Mouse (Mus musculus): ENCODE measurements at regions not wholly inside any gene's neighbourhood (a gene's known extent, or its start where the extent isn't known, plus 50 kb on each side); places are given as distances from the start of the nearest gene placed in this dataset.

DNA sequence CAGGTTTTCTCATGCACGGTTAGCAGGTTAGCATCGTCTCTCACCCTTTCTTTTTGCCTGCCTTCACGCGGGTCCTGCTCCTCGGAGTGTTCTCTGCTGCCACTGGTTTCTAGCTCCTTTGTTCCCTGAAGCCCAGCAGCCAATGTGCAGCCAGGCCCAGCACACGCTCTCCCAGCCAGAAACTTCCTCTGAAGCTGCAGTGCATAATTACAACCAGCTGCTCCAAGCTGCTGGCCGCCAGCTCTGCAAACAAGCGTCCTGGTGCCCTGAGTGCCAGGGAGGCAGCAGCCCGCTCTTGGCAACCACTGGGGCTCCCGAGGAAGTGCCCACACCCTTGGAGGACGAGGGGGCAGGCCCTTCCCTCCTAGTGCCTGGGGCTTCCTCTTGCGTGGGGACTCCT, 74.8 kb upstream of the Maml3 start:
- H3K4me3 ChIP-seq (ENCODE audit: low read length): peak overlapping the region; percentile 26
- H3K4me1 ChIP-seq (ENCODE audit: control insufficient read depth, insufficient read depth, low read length): peaks cover 44% of the 10 kb centered on the region

DNA sequence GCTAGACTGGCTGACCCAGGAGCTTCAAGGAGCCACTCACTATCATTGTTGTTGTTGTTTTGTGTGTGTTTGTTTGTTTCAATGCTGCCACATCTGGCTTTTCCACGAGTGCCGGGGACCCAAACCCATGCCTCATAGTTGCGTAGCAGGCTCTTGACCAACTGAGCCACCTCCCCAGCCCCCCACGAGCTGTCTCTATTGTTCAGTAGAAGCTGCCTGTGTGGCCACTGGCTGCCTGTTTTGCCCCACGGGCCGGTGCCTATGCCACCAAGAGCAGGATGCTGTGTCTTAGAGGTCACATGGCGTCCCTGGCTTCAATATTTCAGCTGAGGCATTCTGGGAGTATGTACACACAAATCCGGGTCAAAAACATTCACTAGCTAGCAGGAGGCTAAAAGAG, 75.4 kb upstream of the Maml3 start:
- H3K9ac ChIP-seq (ENCODE audit: low read length): peak overlapping the region; percentile 68
- WGBS: 43% methylated on average over 8 of the region's 8 CpGs

More for the DNA sequence above, 74.8 kb upstream of the Maml3 start:
- H3K9me3 ChIP-seq (replicated peaks; ENCODE audit: control insufficient read depth, low read length): no peaks in the 10 kb centered on the region
- H3K9ac ChIP-seq (ENCODE audit: low read length): peak overlapping the region; percentile 68
- WGBS: 1% methylated on average over 12 of the region's 12 CpGs
- H3K27ac ChIP-seq (ENCODE audit: low read length): peak overlapping the region; percentile 94
- no peaks in the 10 kb centered on the region for H3K27me3 ChIP-seq (ENCODE audit: control insufficient read depth, insufficient read depth, low read length)
- peak; percentile 66 for ATAC-seq (replicated peaks; ENCODE audit: extremely low read depth, insufficient read depth, low FRiP score)
- no peaks in the 10 kb centered on the region for H3K36me3 ChIP-seq (ENCODE audit: control insufficient read depth, insufficient read depth)
- H3K4me2 ChIP-seq (ENCODE audit: low read depth, low read length): peak overlapping the region; percentile 57

DNA sequence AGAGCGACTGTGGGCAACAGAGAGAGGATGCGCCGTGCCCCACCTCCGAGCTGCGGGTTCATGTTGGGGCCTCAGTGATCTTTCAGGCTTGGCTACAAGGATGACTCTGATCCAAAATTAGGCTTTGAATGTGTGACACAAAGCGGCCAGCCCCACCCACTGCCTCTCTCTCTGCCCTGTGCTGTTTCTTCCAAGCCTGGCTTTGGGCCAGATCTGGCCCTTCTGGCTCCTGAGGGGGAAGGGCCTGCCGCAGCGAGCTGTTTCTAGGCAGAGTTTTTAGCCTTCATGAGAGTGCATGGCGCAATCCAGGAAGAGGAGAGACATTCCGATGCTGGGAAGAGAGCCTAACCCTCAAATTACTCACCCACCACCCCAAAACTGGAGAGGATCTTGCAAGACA, 75.9 kb upstream of the Maml3 start:
- Histone ChIP-seq H3K9me3 (replicated peaks; ENCODE audit: control insufficient read depth, low read length) (no peaks in the 10 kb centered on the region), H3K36me3 (ENCODE audit: control insufficient read depth, insufficient read depth) (no peaks in the 10 kb centered on the region), H3K9ac (ENCODE audit: low read length) (peak overlapping the region; percentile 68), H3K4me3 (ENCODE audit: low read length) (no peak overlapping the region), H3K4me1 (ENCODE audit: control insufficient read depth, insufficient read depth, low read length) (peaks cover 39% of the 10 kb centered on the region), H3K27ac (ENCODE audit: low read length) (peak overlapping the region; percentile 94), H3K27me3 (ENCODE audit: control insufficient read depth, insufficient read depth, low read length) (no peaks in the 10 kb centered on the region), H3K4me2 (ENCODE audit: low read depth, low read length) (peak overlapping the region; percentile 40)
- ATAC-seq (replicated peaks; ENCODE audit: extremely low read depth, insufficient read depth, low FRiP score): peak; percentile 93
- WGBS: 21% methylated on average over 10 of the region's 10 CpGs

More for the DNA sequence above, 75.4 kb upstream of the Maml3 start:
- Histone ChIP-seq H3K9me3 (replicated peaks; ENCODE audit: control insufficient read depth, low read length) (no peaks in the 10 kb centered on the region), H3K4me1 (ENCODE audit: control insufficient read depth, insufficient read depth, low read length) (peaks cover 41% of the 10 kb centered on the region), H3K4me3 (ENCODE audit: low read length) (no peak overlapping the region), H3K4me2 (ENCODE audit: low read depth, low read length) (peak overlapping the region; percentile 40; the same call in 1 of the 2 replicates), H3K27me3 (ENCODE audit: control insufficient read depth, insufficient read depth, low read length) (no peaks in the 10 kb centered on the region), H3K27ac (ENCODE audit: low read length) (peak overlapping the region; percentile 94), H3K36me3 (ENCODE audit: control insufficient read depth, insufficient read depth) (no peaks in the 10 kb centered on the region)
- ATAC-seq (replicated peaks; ENCODE audit: extremely low read depth, insufficient read depth, low FRiP score): no peak

DNA sequence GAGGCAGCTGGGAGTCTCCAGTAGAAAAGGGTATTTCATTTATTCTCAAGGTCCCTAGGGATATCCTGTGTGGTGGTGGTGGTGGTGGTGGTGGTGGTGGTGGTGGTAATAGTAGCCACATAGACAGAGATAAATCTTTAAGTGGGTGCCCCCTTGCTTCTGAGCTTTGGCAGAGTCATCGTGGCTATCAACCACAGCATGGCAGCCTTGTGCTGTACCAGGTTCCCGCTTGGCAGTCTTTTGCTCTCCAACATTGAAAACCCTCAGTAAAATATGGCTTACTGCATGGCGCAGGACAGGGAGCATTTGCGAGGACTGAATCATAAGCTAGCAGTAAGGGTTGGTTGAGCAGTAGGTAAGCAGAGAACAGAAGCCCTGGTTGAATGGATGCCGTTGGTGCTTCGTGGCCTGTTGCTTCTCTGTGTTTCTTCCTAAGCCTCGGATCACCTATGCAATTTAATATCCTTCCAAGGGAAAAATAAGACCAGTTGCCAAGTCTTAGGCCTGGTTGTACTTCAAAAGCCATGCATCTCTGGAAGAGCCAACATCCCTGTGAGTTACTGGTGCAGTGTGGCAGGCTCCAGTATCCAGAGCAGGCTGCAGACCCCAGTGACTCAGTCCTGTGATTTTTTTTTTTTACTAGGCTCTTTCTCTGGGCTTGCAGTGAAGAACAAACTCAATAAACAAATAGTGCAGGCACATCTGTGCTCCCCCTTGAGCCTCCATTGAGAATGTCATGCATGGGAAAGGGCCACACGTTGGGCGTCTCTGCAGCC, 76.6 kb upstream of the Maml3 start:
- no peak for ATAC-seq (replicated peaks; ENCODE audit: extremely low read depth, insufficient read depth, low FRiP score)
- peak overlapping the region; percentile 53 for H3K9ac ChIP-seq (ENCODE audit: low read length)
- WGBS: 86% methylated on average over 9 of the region's 9 CpGs
- H3K27me3 ChIP-seq (ENCODE audit: control insufficient read depth, insufficient read depth, low read length): no peaks in the 10 kb centered on the region
- H3K4me3 ChIP-seq (ENCODE audit: low read length): no peak overlapping the region
- peak overlapping the region; percentile 40; the same call in 1 of the 2 replicates for H3K4me2 ChIP-seq (ENCODE audit: low read depth, low read length)
- H3K9me3 ChIP-seq (replicated peaks; ENCODE audit: control insufficient read depth, low read length): no peaks in the 10 kb centered on the region
- H3K4me1 ChIP-seq (ENCODE audit: control insufficient read depth, insufficient read depth, low read length): peaks cover 38% of the 10 kb centered on the region
- no peaks in the 10 kb centered on the region for H3K36me3 ChIP-seq (ENCODE audit: control insufficient read depth, insufficient read depth)
- peak overlapping the region; percentile 94 for H3K27ac ChIP-seq (ENCODE audit: low read length)

DNA sequence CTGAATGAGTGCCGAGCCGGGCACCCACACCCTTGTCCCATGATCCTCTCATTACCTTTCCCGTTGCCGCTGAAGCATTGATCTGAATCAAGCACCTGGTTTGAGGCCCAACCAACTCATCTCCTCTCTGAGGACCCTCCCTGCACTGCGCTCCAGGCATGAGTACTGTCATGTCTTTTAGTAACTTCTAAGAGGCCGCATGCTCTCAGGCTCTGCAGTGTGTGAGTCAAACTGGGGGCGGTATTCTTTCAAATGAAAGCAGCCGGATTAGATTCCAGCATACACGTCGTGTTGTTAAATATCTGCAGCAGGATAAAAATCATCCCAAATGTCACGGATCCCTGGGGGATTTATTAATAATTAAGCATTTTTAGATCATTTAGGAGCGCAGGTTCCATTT, 79.4 kb upstream of the Maml3 start:
- Histone ChIP-seq H3K4me3 (ENCODE audit: low read length) (no peak overlapping the region), H3K4me1 (ENCODE audit: control insufficient read depth, insufficient read depth, low read length) (peaks cover 26% of the 10 kb centered on the region), H3K9me3 (replicated peaks; ENCODE audit: control insufficient read depth, low read length) (no peaks in the 10 kb centered on the region), H3K27ac (ENCODE audit: low read length) (no peak overlapping the region), H3K9ac (ENCODE audit: low read length) (no peak overlapping the region), H3K36me3 (ENCODE audit: control insufficient read depth, insufficient read depth) (no peaks in the 10 kb centered on the region), H3K27me3 (ENCODE audit: control insufficient read depth, insufficient read depth, low read length) (no peaks in the 10 kb centered on the region), H3K4me2 (ENCODE audit: low read depth, low read length) (no peak overlapping the region)
- WGBS: 86% methylated on average over 12 of the region's 12 CpGs
- no peak for ATAC-seq (replicated peaks; ENCODE audit: extremely low read depth, insufficient read depth, low FRiP score)

DNA sequence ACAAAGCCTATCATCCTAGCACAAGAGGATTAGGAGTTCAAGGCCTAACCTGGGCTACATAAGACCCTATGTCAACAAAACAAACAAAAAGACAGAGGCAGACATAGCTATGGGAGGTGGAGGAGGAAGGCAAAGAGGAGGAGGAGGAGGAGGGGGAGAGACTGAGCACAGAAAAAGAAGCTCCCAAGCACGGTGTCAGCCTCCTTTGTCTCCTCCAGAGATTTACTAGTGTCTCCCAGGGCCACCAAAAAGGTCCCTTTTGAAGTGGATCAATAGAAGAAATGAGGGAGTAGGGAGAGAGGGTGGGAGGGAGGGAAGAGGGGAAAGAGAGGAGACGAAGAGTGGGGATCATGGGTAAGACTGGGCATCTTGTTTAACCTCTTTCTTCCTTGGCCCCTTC, 80.5 kb upstream of the Maml3 start:
- Histone ChIP-seq H3K9me3 (replicated peaks; ENCODE audit: control insufficient read depth, low read length) (no peaks in the 10 kb centered on the region), H3K4me1 (ENCODE audit: control insufficient read depth, insufficient read depth, low read length) (peaks cover 15% of the 10 kb centered on the region), H3K36me3 (ENCODE audit: control insufficient read depth, insufficient read depth) (no peaks in the 10 kb centered on the region), H3K9ac (ENCODE audit: low read length) (no peak overlapping the region), H3K27ac (ENCODE audit: low read length) (no peak overlapping the region), H3K27me3 (ENCODE audit: control insufficient read depth, insufficient read depth, low read length) (no peaks in the 10 kb centered on the region), H3K4me2 (ENCODE audit: low read depth, low read length) (no peak overlapping the region), H3K4me3 (ENCODE audit: low read length) (no peak overlapping the region)
- 68% methylated on average over 2 of the region's 2 CpGs for WGBS
- ATAC-seq (replicated peaks; ENCODE audit: extremely low read depth, insufficient read depth, low FRiP score): no peak

DNA sequence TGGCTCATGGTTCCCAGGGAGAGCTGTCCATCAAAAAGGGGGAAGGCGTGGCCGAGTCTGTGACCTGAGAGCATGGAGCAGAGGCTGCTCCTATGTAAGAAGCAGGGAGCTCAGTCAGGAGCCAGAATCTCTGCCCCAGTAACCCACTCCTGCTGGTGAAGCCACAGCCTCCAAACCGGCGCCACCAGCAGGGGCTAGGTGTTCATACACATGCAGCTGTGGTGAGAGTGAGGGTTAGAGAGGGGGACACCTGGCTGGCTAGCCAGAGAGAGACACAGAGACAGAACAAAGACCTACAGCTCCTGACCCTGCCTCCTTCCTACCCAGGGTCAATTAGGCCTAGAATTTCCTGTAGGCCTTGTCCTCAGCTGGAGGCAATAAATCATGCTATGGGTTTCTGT, 80.7 kb upstream of the Foxo1 start:
- ATAC-seq (replicated peaks; ENCODE audit: extremely low read depth, insufficient read depth, low FRiP score): no peak
- H3K9me3 ChIP-seq (replicated peaks; ENCODE audit: control insufficient read depth, low read length): no peaks in the 10 kb centered on the region
- H3K36me3 ChIP-seq (ENCODE audit: control insufficient read depth, insufficient read depth): no peaks in the 10 kb centered on the region
- H3K4me1 ChIP-seq (ENCODE audit: control insufficient read depth, insufficient read depth, low read length): no peaks in the 10 kb centered on the region
- no peak overlapping the region for H3K4me2 ChIP-seq (ENCODE audit: low read depth, low read length)
- no peak overlapping the region for H3K27ac ChIP-seq (ENCODE audit: low read length)
- 56% methylated on average over 4 of the region's 4 CpGs for WGBS
- H3K4me3 ChIP-seq (ENCODE audit: low read length): no peak overlapping the region
- H3K9ac ChIP-seq (ENCODE audit: low read length): no peak overlapping the region
- no peaks in the 10 kb centered on the region for H3K27me3 ChIP-seq (ENCODE audit: control insufficient read depth, insufficient read depth, low read length)

DNA sequence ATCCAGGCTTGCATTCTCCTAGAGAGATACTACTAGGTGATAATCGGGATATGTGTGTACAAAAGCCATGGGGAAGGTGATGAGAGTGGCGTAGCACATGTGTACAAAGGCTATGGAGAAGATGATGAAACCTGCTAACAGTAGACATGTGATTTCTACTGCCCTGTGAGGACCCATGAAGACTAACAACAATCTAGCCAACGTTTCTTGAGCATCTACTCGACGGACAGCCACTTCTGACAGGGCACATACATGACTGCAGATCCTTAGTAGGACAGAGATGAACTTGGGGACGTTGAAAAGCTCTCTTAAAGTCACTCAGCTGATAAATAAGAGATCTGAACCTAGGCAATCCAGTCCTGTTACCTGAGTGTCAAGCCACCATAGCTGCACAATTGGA, 79.8 kb upstream of the Foxo1 start:
- Histone ChIP-seq H3K4me2 (ENCODE audit: low read depth, low read length) (no peak overlapping the region), H3K9me3 (replicated peaks; ENCODE audit: control insufficient read depth, low read length) (no peaks in the 10 kb centered on the region), H3K27me3 (ENCODE audit: control insufficient read depth, insufficient read depth, low read length) (no peaks in the 10 kb centered on the region), H3K9ac (ENCODE audit: low read length) (no peak overlapping the region), H3K27ac (ENCODE audit: low read length) (no peak overlapping the region), H3K36me3 (ENCODE audit: control insufficient read depth, insufficient read depth) (no peaks in the 10 kb centered on the region), H3K4me3 (ENCODE audit: low read length) (no peak overlapping the region), H3K4me1 (ENCODE audit: control insufficient read depth, insufficient read depth, low read length) (no peaks in the 10 kb centered on the region)
- WGBS: 78% methylated on average over 6 of the region's 6 CpGs
- ATAC-seq (replicated peaks; ENCODE audit: extremely low read depth, insufficient read depth, low FRiP score): no peak

DNA sequence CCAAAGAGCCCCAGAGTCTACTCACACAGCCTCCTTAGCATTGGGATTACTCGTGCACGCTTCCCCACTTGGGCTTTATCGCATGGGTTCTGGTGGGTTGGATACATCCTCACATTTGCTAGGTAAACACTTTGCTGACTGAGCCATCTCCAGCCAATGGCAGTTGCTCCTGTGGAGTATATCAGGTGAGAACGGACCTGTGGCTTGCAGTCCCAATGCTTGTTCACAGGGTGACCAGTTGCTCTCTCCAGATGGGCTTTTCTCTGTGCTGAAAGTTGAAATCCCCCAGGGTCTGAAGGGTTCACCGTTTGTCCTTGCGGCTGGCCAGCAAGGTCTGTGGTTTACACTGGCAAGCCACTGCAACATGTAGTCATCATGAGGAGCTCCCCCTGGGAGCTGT, 79.1 kb upstream of the Foxo1 start:
- Histone ChIP-seq H3K9ac (ENCODE audit: low read length) (no peak overlapping the region), H3K9me3 (replicated peaks; ENCODE audit: control insufficient read depth, low read length) (no peaks in the 10 kb centered on the region), H3K27ac (ENCODE audit: low read length) (no peak overlapping the region), H3K27me3 (ENCODE audit: control insufficient read depth, insufficient read depth, low read length) (no peaks in the 10 kb centered on the region), H3K4me2 (ENCODE audit: low read depth, low read length) (no peak overlapping the region), H3K36me3 (ENCODE audit: control insufficient read depth, insufficient read depth) (no peaks in the 10 kb centered on the region), H3K4me1 (ENCODE audit: control insufficient read depth, insufficient read depth, low read length) (no peaks in the 10 kb centered on the region), H3K4me3 (ENCODE audit: low read length) (no peak overlapping the region)
- 83% methylated on average over 6 of the region's 6 CpGs for WGBS
- no peak for ATAC-seq (replicated peaks; ENCODE audit: extremely low read depth, insufficient read depth, low FRiP score)

Data from heart, embryonic 16.5 days (tissue).